Mouse (Mus musculus) liver, embryonic 11.5 days (tissue): ENCODE measurements around the gene Epdr1. TPM values are rescaled to one million over a fixed set of nuclear protein-coding genes. Genes with fewer than 3 reads are reported as not detected.
"Not testable (repeated sequence)": the region's sequence is repeated elsewhere in the genome, so short reads cannot be mapped to it uniquely, and the experiment has no call there.

Source experiments
- ATAC-seq: fragments of 200-750 bp; cut with Nextera tagmentation; replicated peaks from 2 replicates; pipeline ENCODE4 v1.8.0; 2017; ENCODE audit warnings: moderate number of reproducible peaks, mild to moderate bottlenecking, moderate TSS enrichment, moderate library complexity; ENCODE audit not compliant: low FRiP score
- DNase-seq: peaks from one replicate; pipeline ENCODE4 v3.0.0-alpha.2; 2017; ENCODE audit warnings: low spot score
- H3K27ac ChIP-seq: fragments of 300-500 bp; sonication (generic); 2 replicates; pipeline ENCODE4 v1.5.1; 2014; ENCODE audit warnings: mild to moderate bottlenecking, low read depth, low read length, control low read depth
- H3K27me3 ChIP-seq: fragments of 300-500 bp; sonication (generic); replicated peaks from 2 replicates; pipeline ENCODE4 v1.6.1; 2014; ENCODE audit warnings: low read length, mixed read lengths; ENCODE audit not compliant: control insufficient read depth, insufficient read depth
- H3K36me3 ChIP-seq: fragments of 300-500 bp; sonication (generic); 2 replicates; pipeline ENCODE4 v1.6.1; 2014; ENCODE audit warnings: mild to moderate bottlenecking, low read length, moderate library complexity, mixed read lengths; ENCODE audit not compliant: control insufficient read depth, insufficient read depth
- H3K4me1 ChIP-seq: fragments of 300-500 bp; sonication (generic); replicated peaks from 2 replicates; pipeline ENCODE4 v1.6.1; 2014; ENCODE audit warnings: low read length, mixed read lengths; ENCODE audit not compliant: control insufficient read depth, insufficient read depth
- H3K4me2 ChIP-seq: fragments of 300-500 bp; sonication (generic); 2 replicates; pipeline ENCODE4 v1.6.1; 2014; ENCODE audit warnings: mild to moderate bottlenecking, control low read depth, moderate library complexity
- H3K4me3 ChIP-seq: fragments of 300-500 bp; sonication (generic); 2 replicates; pipeline ENCODE4 v1.5.1; 2014; ENCODE audit warnings: low read depth, low read length, control low read depth
- H3K9ac ChIP-seq: fragments of 300-500 bp; sonication (generic); 2 replicates; pipeline ENCODE4 v1.6.1; 2014; ENCODE audit warnings: low read depth, low read length, control low read depth
- H3K9me3 ChIP-seq: fragments of 300-500 bp; sonication (generic); 2 replicates; pipeline ENCODE4 v1.6.1; 2016; ENCODE audit warnings: low read length, inconsistent platforms, mixed read lengths; ENCODE audit not compliant: control insufficient read depth
- WGBS: fragments of 180-500 bp; shearing (Covaris S2); extraction: QIAGEN DNeasy Blood & Tissue Kit; methylation state at CpG from one replicate; pipeline ENCODE4 v1.1.7; 2014; 5-methylcytosine and 5-hydroxymethylcytosine counted together
- polyA plus RNA-seq: library from polyadenylated mRNA; unstranded; fragments of >200 nt; fragmentation: Nextera tagmentation; extraction: Ambion mirVana; gene quantifications from 2 replicates; pipeline ENCODE4 v1.2.1, GENCODE M21; 2014

Epdr1 gene
- polyA plus RNA-seq, 1 experiment from 2014 or later: 22.5 TPM

DNA sequence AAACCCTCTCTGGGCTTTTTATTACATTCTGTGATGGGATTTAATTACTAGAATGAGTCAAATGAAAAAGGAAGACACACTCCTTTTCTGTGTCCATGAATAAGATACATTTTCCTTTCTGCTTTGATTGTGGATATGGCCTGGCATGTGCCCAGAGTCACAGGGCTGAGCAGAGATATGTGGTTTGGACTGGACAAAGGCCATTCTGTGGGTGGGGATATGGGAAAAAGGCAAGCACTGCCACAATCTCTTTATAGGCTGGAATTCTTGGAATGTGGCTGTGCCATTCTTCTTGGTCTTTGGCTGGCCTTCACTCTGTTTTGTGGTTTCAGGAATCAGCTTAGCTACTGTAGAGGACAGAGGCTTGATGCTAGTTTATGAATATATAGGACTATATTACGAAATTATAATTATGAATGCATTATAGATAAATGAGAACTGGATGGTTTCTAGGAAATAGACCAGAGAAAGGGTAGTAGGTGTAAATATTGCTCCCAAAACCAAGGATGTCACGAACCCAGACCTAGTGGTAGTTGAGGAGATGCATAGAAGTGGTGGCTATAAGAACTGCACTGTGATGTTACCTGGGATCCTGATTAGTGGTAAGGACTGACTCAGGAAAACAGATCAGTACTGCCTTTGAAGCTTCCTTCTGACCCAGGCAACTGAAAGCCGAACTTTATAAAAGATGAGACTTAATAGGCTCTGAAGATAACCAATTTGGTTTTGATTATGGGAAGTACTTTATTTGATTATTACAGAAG lies 28.5 kb downstream of the Epdr1 start:
- WGBS: 86% methylated on average over 3 of the region's 3 CpGs
- H3K36me3 ChIP-seq: no peaks in the 10 kb centered on the region

DNA sequence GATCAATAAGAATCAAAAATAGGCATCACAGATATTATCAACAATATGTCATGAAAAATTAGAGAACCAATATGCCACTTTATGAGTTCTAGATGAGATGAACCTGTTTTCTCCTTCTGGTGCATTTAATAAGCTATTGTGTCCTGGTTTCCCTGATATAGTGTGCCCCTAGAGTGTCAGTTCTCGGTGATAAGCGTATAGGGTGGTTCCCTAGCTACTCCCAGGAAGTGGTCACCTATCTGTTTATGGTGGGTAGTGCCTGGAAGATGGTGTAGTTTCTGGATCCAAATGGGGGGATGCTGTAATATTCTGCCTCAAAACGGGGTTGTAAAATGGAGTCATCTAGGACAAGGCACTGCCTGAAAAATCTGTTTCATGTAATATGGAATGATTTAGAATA lies 43.8 kb downstream of the Epdr1 start:
- Histone ChIP-seq H3K27me3 (no peaks in the 10 kb centered on the region), H3K4me2 (no peak overlapping the region), H3K9ac (no peak overlapping the region), H3K36me3 (no peaks in the 10 kb centered on the region), H3K4me1 (no peaks in the 10 kb centered on the region), H3K27ac (no peak overlapping the region), H3K4me3 (no peak overlapping the region), H3K9me3 (no peaks in the 10 kb centered on the region)
- WGBS: 61% methylated on average over 3 of the region's 3 CpGs
- DNase-seq: no peak
- peak; percentile 94 for ATAC-seq

More for the DNA sequence above, 28.5 kb downstream of the Epdr1 start:
- ATAC-seq (no peak), DNase-seq (no peak)
- H3K4me3 ChIP-seq: no peak overlapping the region
- no peak overlapping the region for H3K27ac ChIP-seq
- H3K4me2 ChIP-seq: no peak overlapping the region
- H3K9me3 ChIP-seq: no peaks in the 10 kb centered on the region
- H3K9ac ChIP-seq: no peak overlapping the region
- no peaks in the 10 kb centered on the region for H3K4me1 ChIP-seq
- no peaks in the 10 kb centered on the region for H3K27me3 ChIP-seq

DNA sequence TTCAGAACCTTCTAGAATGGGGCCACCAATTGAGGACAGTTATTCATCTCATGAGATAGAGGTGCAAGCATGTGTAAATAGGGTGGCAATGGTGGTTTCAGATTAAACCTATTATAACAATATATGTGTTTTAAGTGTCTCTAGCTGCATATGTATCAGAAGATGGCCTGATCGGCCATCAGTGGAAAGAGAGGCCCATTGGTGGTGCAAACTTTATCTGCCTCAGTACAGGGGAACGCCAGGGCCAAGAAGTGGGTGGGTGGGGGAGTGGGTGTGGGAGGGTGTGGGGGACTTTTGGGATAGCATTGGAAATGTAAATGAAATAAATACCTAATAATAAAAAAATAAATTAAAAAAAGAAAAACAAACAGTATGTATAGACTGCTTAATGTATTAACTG lies 45.0 kb downstream of the Epdr1 start:
- H3K9ac ChIP-seq, ATAC-seq, H3K27ac ChIP-seq, H3K27me3 ChIP-seq, DNase-seq, H3K4me2 ChIP-seq, H3K9me3 ChIP-seq, H3K4me1 ChIP-seq, H3K4me3 ChIP-seq, H3K36me3 ChIP-seq: not testable (repeated sequence)
- 68% methylated on average over 2 of the region's 2 CpGs for WGBS

DNA sequence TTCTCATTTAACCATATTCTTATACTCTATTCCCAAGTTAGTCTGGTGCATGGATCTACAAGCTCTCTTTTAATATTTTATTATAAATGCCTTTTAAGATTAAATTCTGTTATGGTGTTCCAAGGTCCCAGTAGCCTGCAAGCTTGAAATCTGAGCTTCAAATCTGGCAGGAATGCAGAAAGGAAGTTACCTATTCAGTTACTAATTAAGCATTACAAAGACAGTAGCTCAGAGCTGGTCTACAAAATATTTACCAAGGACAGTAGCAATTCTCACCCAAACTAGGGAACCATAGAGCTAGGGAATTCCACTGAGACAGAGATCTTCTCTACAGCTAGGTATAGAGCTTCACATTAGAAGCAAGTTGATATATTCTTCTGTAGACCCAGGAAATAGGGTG lies 49.6 kb downstream of the Epdr1 start:
- not testable (repeated sequence) for DNase-seq, H3K27me3 ChIP-seq, H3K4me2 ChIP-seq, H3K9me3 ChIP-seq, H3K4me1 ChIP-seq, ATAC-seq, H3K4me3 ChIP-seq, H3K9ac ChIP-seq, H3K36me3 ChIP-seq, H3K27ac ChIP-seq

GRCm38 (mm10) chr13:19562510-19562909 lies 57.2 kb downstream of the Epdr1 start:
- no peak overlapping the region for H3K4me3 ChIP-seq
- no peak for ATAC-seq
- no peak overlapping the region for H3K27ac ChIP-seq
- no peak for DNase-seq
- no peaks in the 10 kb centered on the region for H3K36me3 ChIP-seq
- H3K9me3 ChIP-seq: no peaks in the 10 kb centered on the region
- H3K9ac ChIP-seq: no peak overlapping the region
- WGBS: 78% methylated on average over 1 of the region's 1 CpGs
- no peaks in the 10 kb centered on the region for H3K27me3 ChIP-seq
- H3K4me2 ChIP-seq: no peak overlapping the region
- no peaks in the 10 kb centered on the region for H3K4me1 ChIP-seq

GRCm38 (mm10) chr13:19555391-19555790 lies 64.3 kb downstream of the Epdr1 start:
- 86% methylated on average over 4 of the region's 4 CpGs for WGBS
- H3K4me2 ChIP-seq: no peak overlapping the region
- H3K9ac ChIP-seq: no peak overlapping the region
- no peak overlapping the region for H3K4me3 ChIP-seq
- H3K36me3 ChIP-seq: no peaks in the 10 kb centered on the region
- no peak for ATAC-seq
- DNase-seq: no peak
- H3K27me3 ChIP-seq: no peaks in the 10 kb centered on the region
- no peaks in the 10 kb centered on the region for H3K9me3 ChIP-seq
- no peak overlapping the region for H3K27ac ChIP-seq
- H3K4me1 ChIP-seq: no peaks in the 10 kb centered on the region

Other genes starting within 250 kb of the Epdr1 start
- 53.1 and 53.7 TPM in 2 replicates for gene Stard3nl, start 224.1 kb downstream of the Epdr1 start, polyA plus RNA-seq
- gene Sfrp4, start 3.2 kb upstream of the Epdr1 start, polyA plus RNA-seq: 1.0 and 1.2 TPM in 2 replicates
- gene Nme8, start 77.9 kb upstream of the Epdr1 start, polyA plus RNA-seq: not detected in 2 replicates
- gene Gpr141, start 204.3 kb upstream of the Epdr1 start, polyA plus RNA-seq: 1.1 and 1.2 TPM in 2 replicates